Mouse (Mus musculus) thymus, adult 2 months (tissue): ENCODE measurements around the gene Glul. TPM values are rescaled to one million over a fixed set of nuclear protein-coding genes. Genes with fewer than 3 reads are reported as not detected.

Source experiments
- DNase-seq: peaks from one replicate; pipeline ENCODE4 v3.0.0; 2021
- H3K27ac ChIP-seq: fragments of 200-500 bp; 2 replicates; pipeline ENCODE4 v1.5.1; 2012; ENCODE audit warnings: low read length, control low read depth; ENCODE audit not compliant: control insufficient read depth, insufficient read depth
- H3K27me3 ChIP-seq: fragments of 200-500 bp; 2 replicates; pipeline ENCODE4 v1.6.1; 2012; ENCODE audit warnings: mild to moderate bottlenecking, low read length, moderate library complexity, mixed read lengths; ENCODE audit not compliant: control insufficient read depth, insufficient read depth
- H3K36me3 ChIP-seq: fragments of 200-500 bp; 2 replicates; pipeline ENCODE4 v1.6.1; 2012; ENCODE audit warnings: mild to moderate bottlenecking, low read length, moderate library complexity; ENCODE audit not compliant: control insufficient read depth, insufficient read depth
- H3K4me1 ChIP-seq: fragments of 200-500 bp; replicated peaks from 2 replicates; pipeline ENCODE4 v1.6.1; 2012; ENCODE audit warnings: low read length; ENCODE audit not compliant: control insufficient read depth, insufficient read depth
- H3K4me3 ChIP-seq: fragments of 200-500 bp; 2 replicates; pipeline ENCODE4 v1.5.1; 2012; ENCODE audit warnings: mild to moderate bottlenecking, low read length, control low read depth, moderate library complexity; ENCODE audit not compliant: control insufficient read depth, insufficient read depth
- CTCF ChIP-seq: fragments of 200-500 bp; IDR thresholded peaks from 2 replicates; pipeline ENCODE4 v1.5.1; 2012; ENCODE audit warnings: mild to moderate bottlenecking, control low read depth, low read length, moderate library complexity, borderline replicate concordance; ENCODE audit not compliant: control insufficient read depth, poor library complexity, insufficient read depth; ENCODE audit errors: extremely low read depth
- POLR2A ChIP-seq: fragments of 200-500 bp; IDR thresholded peaks from 2 replicates; pipeline ENCODE4 v1.6.1; 2012; ENCODE audit warnings: mild to moderate bottlenecking, low read length, control low read depth, moderate library complexity; ENCODE audit not compliant: control insufficient read depth, poor library complexity, insufficient read depth; ENCODE audit errors: extremely low read depth
- WGBS: fragments of 180-500 bp; shearing (Covaris S2); methylation state at CpG from one replicate; pipeline ENCODE4 v1.1.7; 2018; 5-methylcytosine and 5-hydroxymethylcytosine counted together
- polyA plus RNA-seq: library from polyadenylated mRNA; depleted of rRNA; stranded (reverse); fragments of >200 nt; gene quantifications from 2 replicates; pipeline ENCODE4 v1.2.3, GENCODE M21; 2012

Glul gene
- polyA plus RNA-seq, 1 experiment, result 200 TPM

DNA sequence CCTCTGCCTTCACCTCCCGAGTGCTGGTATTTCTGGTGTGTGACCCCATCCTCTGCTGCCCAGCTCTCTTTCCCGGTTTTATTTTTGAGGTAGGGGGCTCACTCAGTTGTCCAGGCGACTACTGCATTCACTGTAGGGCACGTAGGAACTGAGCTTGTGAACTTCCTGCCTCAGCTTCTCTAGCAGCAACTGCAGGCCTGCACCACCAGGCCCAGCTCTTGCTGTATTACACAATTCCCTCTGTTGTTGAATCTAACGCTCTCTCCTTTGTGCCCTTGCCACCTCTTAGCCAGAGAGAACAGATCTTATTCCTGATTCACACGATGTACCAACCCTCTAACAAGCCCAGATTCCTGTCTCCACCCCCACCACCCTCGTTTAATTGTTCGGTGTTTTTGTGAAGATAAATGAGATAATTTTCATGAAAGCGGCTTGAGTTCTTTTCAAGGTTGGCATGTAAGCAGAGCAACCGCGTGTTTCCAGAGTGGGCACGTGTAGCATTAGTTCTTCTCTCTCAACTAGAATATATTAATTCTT, 36.2 kb downstream of the Glul start:
- no peaks in the 10 kb centered on the region for H3K4me1 ChIP-seq
- H3K4me3 ChIP-seq, result no peak overlapping the region
- no peak for TF ChIP-seq CTCF
- no peak for TF ChIP-seq POLR2A
- H3K36me3 ChIP-seq, result no peaks in the 10 kb centered on the region
- no peak for DNase-seq
- no peaks in the 10 kb centered on the region for H3K27me3 ChIP-seq
- WGBS, result 88% methylated on average over 12 of the region's 12 CpGs
- no peak overlapping the region for H3K27ac ChIP-seq

DNA sequence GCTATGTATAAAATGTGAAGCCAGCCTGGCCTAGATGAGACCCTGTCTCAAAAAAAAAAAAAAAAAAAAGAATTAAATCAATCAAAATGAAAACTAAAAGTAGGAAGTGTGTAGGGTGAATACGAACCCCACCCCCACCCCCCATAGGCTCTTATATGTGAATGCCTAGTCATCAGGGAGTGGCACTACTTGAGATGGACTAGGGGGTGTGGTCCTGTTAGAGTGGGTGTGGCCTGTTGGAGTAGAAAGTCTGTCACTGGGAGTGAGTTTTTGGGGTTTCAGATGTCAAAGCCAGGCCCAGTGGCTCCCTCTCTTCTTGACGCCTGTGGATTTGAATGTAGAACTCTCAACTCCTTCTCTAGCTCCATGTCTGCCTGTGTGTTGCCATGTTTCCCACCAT, 37.3 kb downstream of the Glul start:
- WGBS, result 100% methylated on average over 2 of the region's 2 CpGs
- Histone ChIP-seq H3K27ac (no peak overlapping the region), H3K4me3 (no peak overlapping the region), H3K27me3 (no peaks in the 10 kb centered on the region), H3K36me3 (no peaks in the 10 kb centered on the region), H3K4me1 (no peaks in the 10 kb centered on the region)
- TF ChIP-seq CTCF, result no peak
- no peak for TF ChIP-seq POLR2A
- no peak for DNase-seq

DNA sequence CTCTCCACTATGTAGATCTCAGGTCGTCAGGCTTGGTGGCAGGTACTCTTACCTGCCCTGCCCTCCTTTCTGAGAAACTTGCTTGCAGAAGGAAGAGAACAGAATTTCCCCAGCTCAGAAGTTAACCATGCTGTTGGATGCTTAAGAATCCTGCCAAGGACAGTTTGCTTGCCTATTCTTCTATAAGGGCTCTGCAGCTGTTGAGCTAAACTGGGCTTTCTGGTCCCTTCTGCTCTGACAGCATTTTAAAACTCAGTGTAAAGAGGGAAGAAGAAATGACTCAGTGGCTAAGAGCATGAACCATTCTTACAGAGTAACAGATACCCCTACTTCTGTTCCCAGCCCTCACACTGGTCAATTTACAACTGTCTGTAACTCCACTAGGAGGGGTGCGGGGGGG, 41.2 kb downstream of the Glul start:
- H3K4me1 ChIP-seq, result no peaks in the 10 kb centered on the region
- TF ChIP-seq CTCF (no peak), POLR2A (no peak)
- no peak for DNase-seq
- WGBS, result 91% methylated on average over 2 of the region's 2 CpGs
- no peaks in the 10 kb centered on the region for H3K27me3 ChIP-seq
- H3K36me3 ChIP-seq, result no peaks in the 10 kb centered on the region
- H3K4me3 ChIP-seq, result no peak overlapping the region
- no peak overlapping the region for H3K27ac ChIP-seq

DNA sequence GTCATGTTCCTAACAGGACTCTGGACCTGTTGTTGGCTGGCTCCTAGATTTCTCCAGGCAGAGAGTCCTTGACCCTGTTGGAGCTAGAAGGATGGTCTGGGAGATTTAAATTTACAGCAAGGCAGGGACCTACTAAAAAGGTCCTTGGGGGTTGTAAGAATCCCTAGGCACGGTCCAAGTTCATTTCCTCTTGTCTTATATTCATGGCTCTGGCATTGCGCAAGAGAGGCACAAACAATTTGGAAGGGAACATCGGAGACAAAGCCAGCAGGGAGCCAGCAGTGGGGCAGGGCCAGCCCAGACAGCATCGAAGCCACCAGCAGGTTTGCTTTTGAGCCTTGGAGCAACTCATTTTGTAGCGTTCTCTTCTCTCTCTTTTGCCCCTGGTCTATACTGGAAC, 45.4 kb downstream of the Glul start:
- Histone ChIP-seq H3K4me1 (no peaks in the 10 kb centered on the region), H3K27me3 (no peaks in the 10 kb centered on the region), H3K36me3 (no peaks in the 10 kb centered on the region), H3K27ac (no peak overlapping the region), H3K4me3 (no peak overlapping the region)
- no peak for DNase-seq
- WGBS, result 90% methylated on average over 5 of the region's 5 CpGs
- TF ChIP-seq CTCF, result no peak
- no peak for TF ChIP-seq POLR2A

DNA sequence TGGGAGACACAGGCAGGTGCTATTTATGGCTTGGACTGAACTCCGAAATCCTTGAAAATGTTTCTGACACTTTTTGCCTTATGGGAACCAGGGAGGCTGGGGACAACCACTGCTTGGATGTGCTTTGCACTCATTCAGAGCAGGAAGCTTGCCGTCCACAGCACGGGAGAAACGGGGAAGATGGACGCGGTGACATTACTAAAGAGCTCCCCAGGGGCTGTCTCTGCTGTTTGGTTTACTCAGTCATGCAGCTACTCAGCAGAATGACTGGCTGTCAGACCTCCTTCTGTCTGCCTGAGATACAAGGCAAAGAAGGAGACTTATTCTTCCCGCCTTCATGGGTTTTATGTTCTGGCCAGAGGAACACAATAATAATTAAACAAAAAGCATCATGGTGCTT, 47.2 kb downstream of the Glul start:
- no peak overlapping the region for H3K4me3 ChIP-seq
- no peaks in the 10 kb centered on the region for H3K4me1 ChIP-seq
- TF ChIP-seq POLR2A, result no peak
- no peak for TF ChIP-seq CTCF
- no peak for DNase-seq
- no peaks in the 10 kb centered on the region for H3K27me3 ChIP-seq
- 91% methylated on average over 7 of the region's 7 CpGs for WGBS
- no peak overlapping the region for H3K27ac ChIP-seq
- H3K36me3 ChIP-seq, result no peaks in the 10 kb centered on the region

DNA sequence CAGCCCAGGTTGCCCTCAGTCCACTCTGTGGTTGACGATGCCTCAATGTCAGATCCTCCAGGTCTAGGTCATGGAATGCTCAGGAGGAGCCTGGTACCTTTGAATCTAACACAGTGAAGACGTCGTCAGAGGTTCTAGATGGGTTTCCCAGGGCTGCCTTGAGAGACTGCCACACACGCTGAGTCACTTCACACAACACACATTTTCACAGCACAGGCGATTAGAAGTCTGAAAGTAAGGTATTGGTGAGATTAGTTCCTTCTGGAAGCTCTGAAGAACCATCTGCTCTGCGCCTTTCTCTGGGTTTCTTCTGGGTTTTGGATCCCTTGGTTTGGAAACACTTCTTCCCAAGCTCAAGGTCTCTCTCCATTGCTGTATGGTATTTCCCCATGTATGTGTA, 48.1 kb downstream of the Glul start:
- no peak for TF ChIP-seq CTCF
- TF ChIP-seq POLR2A, result no peak
- no peaks in the 10 kb centered on the region for H3K27me3 ChIP-seq
- no peaks in the 10 kb centered on the region for H3K4me1 ChIP-seq
- DNase-seq, result no peak
- WGBS, result 96% methylated on average over 6 of the region's 6 CpGs
- no peak overlapping the region for H3K4me3 ChIP-seq
- H3K36me3 ChIP-seq, result no peaks in the 10 kb centered on the region
- H3K27ac ChIP-seq, result no peak overlapping the region

DNA sequence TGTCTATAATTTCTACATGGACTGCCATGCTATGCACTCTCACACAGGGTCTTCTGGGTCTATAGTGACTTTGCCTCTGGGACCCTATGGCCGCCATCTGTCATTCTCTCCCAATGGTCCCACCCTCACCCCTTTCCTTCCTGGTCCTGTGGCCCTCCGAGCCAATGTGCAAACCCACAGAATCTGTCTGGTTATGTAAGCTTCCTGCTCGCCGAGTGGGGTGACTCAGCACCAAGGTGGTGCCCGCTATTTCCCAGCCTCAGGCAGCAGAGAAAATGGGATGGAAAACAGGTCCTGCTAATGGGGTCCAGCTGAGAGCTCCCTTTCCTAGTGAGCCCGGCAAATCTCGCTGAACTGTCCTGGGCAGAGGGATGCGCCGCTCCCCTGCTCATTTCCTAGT, 53.5 kb downstream of the Glul start:
- no peak overlapping the region for H3K4me3 ChIP-seq
- 64% methylated on average over 9 of the region's 9 CpGs for WGBS
- DNase-seq, result no peak
- TF ChIP-seq POLR2A (no peak), CTCF (no peak)
- H3K4me1 ChIP-seq, result no peaks in the 10 kb centered on the region
- H3K27ac ChIP-seq, result no peak overlapping the region
- H3K36me3 ChIP-seq, result no peaks in the 10 kb centered on the region
- H3K27me3 ChIP-seq, result no peaks in the 10 kb centered on the region
